Mouse (Mus musculus): Measurements from ENCODE around the gene Cap2. TPM values are rescaled to one million over a fixed set of nuclear protein-coding genes. Genes with fewer than 3 reads are reported as not detected.
A peak's percentile ranks its signal among the peaks of the same experiment; 100 is the strongest.

The Cap2 gene
- polyA plus RNA-seq, 1 experiment from 2014 or later, result 8.8 TPM

- DNase-seq (ENCODE audit: low spot score), result no peak
- ATAC-seq (replicated peaks; ENCODE audit: insufficient number of reproducible peaks, low FRiP score, low TSS enrichment, low read depth), result no peak
- no peak overlapping the region for H3K4me2 ChIP-seq (ENCODE audit: low read depth, low read length)
- no peaks in the 10 kb centered on the region for H3K9me3 ChIP-seq (replicated peaks; ENCODE audit: control insufficient read depth, low read length)
- WGBS, result 76% methylated on average over 2 of the region's 2 CpGs
- H3K4me3 ChIP-seq (ENCODE audit: low read depth, low read length), result no peak overlapping the region
- no peaks in the 10 kb centered on the region for H3K36me3 ChIP-seq (replicated peaks; ENCODE audit: control insufficient read depth, insufficient read depth, low read depth, low read length)
- no peak overlapping the region for H3K9ac ChIP-seq (replicated peaks; ENCODE audit: low read length)
- H3K27ac ChIP-seq (replicated peaks; ENCODE audit: low read depth, low read length), result no peak overlapping the region
- no peaks in the 10 kb centered on the region for H3K4me1 ChIP-seq (ENCODE audit: control insufficient read depth, insufficient read depth, low read length)
- H3K27me3 ChIP-seq (ENCODE audit: control insufficient read depth, insufficient read depth, low read length), result no peaks in the 10 kb centered on the region
Observed at GRCm38 (mm10) chr13:46601386-46601785, 99.7 kb downstream of the Cap2 start.

GRCm38 (mm10) chr13:46602674-46603073 lies 101.0 kb downstream of the Cap2 start:
- no peak overlapping the region for H3K9ac ChIP-seq (replicated peaks; ENCODE audit: low read length)
- WGBS, result 89% methylated on average over 11 of the region's 11 CpGs
- no peaks in the 10 kb centered on the region for H3K9me3 ChIP-seq (replicated peaks; ENCODE audit: control insufficient read depth, low read length)
- DNase-seq (ENCODE audit: low spot score) (no peak), ATAC-seq (replicated peaks; ENCODE audit: insufficient number of reproducible peaks, low FRiP score, low TSS enrichment, low read depth) (no peak)
- no peaks in the 10 kb centered on the region for H3K27me3 ChIP-seq (ENCODE audit: control insufficient read depth, insufficient read depth, low read length)
- no peak overlapping the region for H3K4me2 ChIP-seq (ENCODE audit: low read depth, low read length)
- no peaks in the 10 kb centered on the region for H3K36me3 ChIP-seq (replicated peaks; ENCODE audit: control insufficient read depth, insufficient read depth, low read depth, low read length)
- H3K27ac ChIP-seq (replicated peaks; ENCODE audit: low read depth, low read length), result no peak overlapping the region
- no peak overlapping the region for H3K4me3 ChIP-seq (ENCODE audit: low read depth, low read length)
- no peaks in the 10 kb centered on the region for H3K4me1 ChIP-seq (ENCODE audit: control insufficient read depth, insufficient read depth, low read length)

GRCm38 (mm10) chr13:46611033-46611432 lies 109.4 kb downstream of the Cap2 start:
- Histone ChIP-seq H3K27me3 (ENCODE audit: control insufficient read depth, insufficient read depth, low read length) (no peaks in the 10 kb centered on the region), H3K9ac (replicated peaks; ENCODE audit: low read length) (no peak overlapping the region), H3K4me2 (ENCODE audit: low read depth, low read length) (no peak overlapping the region), H3K4me3 (ENCODE audit: low read depth, low read length) (no peak overlapping the region), H3K9me3 (replicated peaks; ENCODE audit: control insufficient read depth, low read length) (no peaks in the 10 kb centered on the region), H3K36me3 (replicated peaks; ENCODE audit: control insufficient read depth, insufficient read depth, low read depth, low read length) (no peaks in the 10 kb centered on the region), H3K27ac (replicated peaks; ENCODE audit: low read depth, low read length) (no peak overlapping the region), H3K4me1 (ENCODE audit: control insufficient read depth, insufficient read depth, low read length) (no peaks in the 10 kb centered on the region)
- ATAC-seq (replicated peaks; ENCODE audit: insufficient number of reproducible peaks, low FRiP score, low TSS enrichment, low read depth) (no peak), DNase-seq (ENCODE audit: low spot score) (no peak)
- 78% methylated on average over 3 of the region's 3 CpGs for WGBS

- no peak overlapping the region for H3K4me3 ChIP-seq (ENCODE audit: low read depth, low read length)
- H3K9me3 ChIP-seq (replicated peaks; ENCODE audit: control insufficient read depth, low read length), result no peaks in the 10 kb centered on the region
- 86% methylated on average over 6 of the region's 6 CpGs for WGBS
- H3K9ac ChIP-seq (replicated peaks; ENCODE audit: low read length), result no peak overlapping the region
- DNase-seq (ENCODE audit: low spot score) (no peak), ATAC-seq (replicated peaks; ENCODE audit: insufficient number of reproducible peaks, low FRiP score, low TSS enrichment, low read depth) (no peak)
- no peak overlapping the region for H3K4me2 ChIP-seq (ENCODE audit: low read depth, low read length)
- H3K27ac ChIP-seq (replicated peaks; ENCODE audit: low read depth, low read length), result no peak overlapping the region
- H3K36me3 ChIP-seq (replicated peaks; ENCODE audit: control insufficient read depth, insufficient read depth, low read depth, low read length), result no peaks in the 10 kb centered on the region
- no peaks in the 10 kb centered on the region for H3K4me1 ChIP-seq (ENCODE audit: control insufficient read depth, insufficient read depth, low read length)
- H3K27me3 ChIP-seq (ENCODE audit: control insufficient read depth, insufficient read depth, low read length), result no peaks in the 10 kb centered on the region
Observed at GRCm38 (mm10) chr13:46613694-46614272, 112.1 kb downstream of the Cap2 start.

- Histone ChIP-seq H3K4me3 (ENCODE audit: low read depth, low read length) (no peak overlapping the region), H3K4me2 (ENCODE audit: low read depth, low read length) (no peak overlapping the region), H3K9me3 (replicated peaks; ENCODE audit: control insufficient read depth, low read length) (no peaks in the 10 kb centered on the region), H3K27ac (replicated peaks; ENCODE audit: low read depth, low read length) (no peak overlapping the region), H3K27me3 (ENCODE audit: control insufficient read depth, insufficient read depth, low read length) (no peaks in the 10 kb centered on the region), H3K9ac (replicated peaks; ENCODE audit: low read length) (no peak overlapping the region), H3K4me1 (ENCODE audit: control insufficient read depth, insufficient read depth, low read length) (no peaks in the 10 kb centered on the region), H3K36me3 (replicated peaks; ENCODE audit: control insufficient read depth, insufficient read depth, low read depth, low read length) (no peaks in the 10 kb centered on the region)
- 82% methylated on average over 19 of the region's 19 CpGs for WGBS
- ATAC-seq (replicated peaks; ENCODE audit: insufficient number of reproducible peaks, low FRiP score, low TSS enrichment, low read depth), result no peak
- DNase-seq (ENCODE audit: low spot score), result no peak
Observed at GRCm38 (mm10) chr13:46616673-46617362, 115.2 kb downstream of the Cap2 start.

- Histone ChIP-seq H3K4me3 (ENCODE audit: low read depth, low read length) (no peak overlapping the region), H3K27ac (replicated peaks; ENCODE audit: low read depth, low read length) (no peak overlapping the region), H3K4me1 (ENCODE audit: control insufficient read depth, insufficient read depth, low read length) (no peaks in the 10 kb centered on the region), H3K36me3 (replicated peaks; ENCODE audit: control insufficient read depth, insufficient read depth, low read depth, low read length) (no peaks in the 10 kb centered on the region), H3K9ac (replicated peaks; ENCODE audit: low read length) (no peak overlapping the region), H3K9me3 (replicated peaks; ENCODE audit: control insufficient read depth, low read length) (no peaks in the 10 kb centered on the region), H3K27me3 (ENCODE audit: control insufficient read depth, insufficient read depth, low read length) (no peaks in the 10 kb centered on the region), H3K4me2 (ENCODE audit: low read depth, low read length) (no peak overlapping the region)
- WGBS, result 54% methylated on average over 11 of the region's 11 CpGs
- ATAC-seq (replicated peaks; ENCODE audit: insufficient number of reproducible peaks, low FRiP score, low TSS enrichment, low read depth), result no peak
- DNase-seq (ENCODE audit: low spot score), result peak; percentile 33
Observed at GRCm38 (mm10) chr13:46619633-46620032, 118.0 kb downstream of the Cap2 start.

- H3K4me1 ChIP-seq (ENCODE audit: control insufficient read depth, insufficient read depth, low read length), result no peaks in the 10 kb centered on the region
- ATAC-seq (replicated peaks; ENCODE audit: insufficient number of reproducible peaks, low FRiP score, low TSS enrichment, low read depth) (no peak), DNase-seq (ENCODE audit: low spot score) (no peak)
- no peaks in the 10 kb centered on the region for H3K9me3 ChIP-seq (replicated peaks; ENCODE audit: control insufficient read depth, low read length)
- H3K27me3 ChIP-seq (ENCODE audit: control insufficient read depth, insufficient read depth, low read length), result no peaks in the 10 kb centered on the region
- H3K36me3 ChIP-seq (replicated peaks; ENCODE audit: control insufficient read depth, insufficient read depth, low read depth, low read length), result no peaks in the 10 kb centered on the region
- 80% methylated on average over 7 of the region's 7 CpGs for WGBS
- H3K4me3 ChIP-seq (ENCODE audit: low read depth, low read length), result no peak overlapping the region
- H3K4me2 ChIP-seq (ENCODE audit: low read depth, low read length), result no peak overlapping the region
- H3K27ac ChIP-seq (replicated peaks; ENCODE audit: low read depth, low read length), result no peak overlapping the region
- H3K9ac ChIP-seq (replicated peaks; ENCODE audit: low read length), result no peak overlapping the region
Observed at GRCm38 (mm10) chr13:46620964-46621757, 119.5 kb downstream of the Cap2 start.

- no peak for DNase-seq (ENCODE audit: low spot score)
- Histone ChIP-seq H3K4me3 (ENCODE audit: low read depth, low read length) (no peak overlapping the region), H3K36me3 (replicated peaks; ENCODE audit: control insufficient read depth, insufficient read depth, low read depth, low read length) (no peaks in the 10 kb centered on the region), H3K9me3 (replicated peaks; ENCODE audit: control insufficient read depth, low read length) (no peaks in the 10 kb centered on the region), H3K9ac (replicated peaks; ENCODE audit: low read length) (no peak overlapping the region), H3K4me2 (ENCODE audit: low read depth, low read length) (no peak overlapping the region), H3K27ac (replicated peaks; ENCODE audit: low read depth, low read length) (no peak overlapping the region), H3K27me3 (ENCODE audit: control insufficient read depth, insufficient read depth, low read length) (no peaks in the 10 kb centered on the region), H3K4me1 (ENCODE audit: control insufficient read depth, insufficient read depth, low read length) (no peaks in the 10 kb centered on the region)
- WGBS, result 89% methylated on average over 9 of the region's 9 CpGs
- ATAC-seq (replicated peaks; ENCODE audit: insufficient number of reproducible peaks, low FRiP score, low TSS enrichment, low read depth), result no peak
Observed at GRCm38 (mm10) chr13:46626608-46627007, 125.0 kb downstream of the Cap2 start.

All from embryonic facial prominence, embryonic 11.5 days (tissue).